Mouse (Mus musculus): ENCODE measurements at regions not wholly inside any gene's neighbourhood (a gene's known extent, or its start where the extent isn't known, plus 50 kb on each side); places are given as distances from the start of the nearest gene placed in this dataset.

DNA sequence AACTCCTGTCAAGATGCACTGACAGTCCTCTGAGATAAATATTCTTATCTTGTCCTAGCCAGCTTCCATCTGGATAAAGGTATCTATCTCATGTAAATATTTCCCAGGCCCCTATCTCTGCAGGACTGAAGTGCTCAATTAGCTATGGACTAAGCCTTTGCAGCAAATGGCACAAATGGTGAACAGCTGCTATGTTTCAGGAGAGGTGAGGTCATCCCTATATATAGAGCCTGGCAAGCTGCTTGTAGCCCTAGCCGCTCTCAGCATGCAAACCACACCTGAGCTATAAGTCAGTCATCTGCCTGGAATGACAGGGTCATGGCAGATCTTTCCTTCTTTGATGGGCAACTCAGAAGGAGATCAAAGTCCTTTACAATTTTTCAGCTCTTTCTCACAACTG lies 294.9 kb upstream of the Agtr1b start:
- DNase-seq: peak; percentile 3 to 8

- DNase-seq: peak; percentile 3 to 19
Observed at GRCm38 (mm10) chr3:20655345-20655744, 288.4 kb upstream of the Agtr1b start.

Data from layer of hippocampus, postnatal 36 days (tissue).